Mouse (Mus musculus): Measurements from ENCODE around the gene Neil3.

Neil3 gene

GRCm38 (mm10) chr8:53638495-53639171, at the start of gene Neil3:
Gene Neil3, minus strand, starts transcription at chr8:53639065.
- peak; percentile 83 to 85 for DNase-seq (ENCODE audit: low spot score in 2 of 2)

- DNase-seq (ENCODE audit: low spot score in 2 of 2): no peak
Observed at GRCm38 (mm10) chr8:53680846-53681245, 42.0 kb upstream of the Neil3 start.

GRCm38 (mm10) chr8:53663946-53664345, 25.1 kb upstream of the Neil3 start:
- DNase-seq (ENCODE audit: low spot score in 2 of 2): peak; percentile 13 to 38

DNA sequence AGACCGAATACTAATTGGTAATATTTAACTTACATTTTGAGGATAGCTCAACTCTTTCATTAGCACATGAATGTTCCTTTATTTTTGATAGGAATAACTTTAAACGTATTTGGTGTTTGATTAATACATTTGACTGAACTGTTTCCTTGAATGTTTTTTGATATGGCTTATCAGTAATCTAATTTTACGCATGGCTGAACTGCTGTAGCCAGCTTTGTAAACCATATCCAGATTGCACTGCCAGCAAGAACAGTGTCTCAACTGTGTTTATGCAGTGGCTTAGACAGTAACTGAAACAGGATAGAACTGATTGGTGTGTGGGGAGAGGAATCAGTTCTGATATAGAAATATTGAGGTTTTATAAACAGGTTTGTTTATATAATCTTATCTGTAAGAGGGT, 22.6 kb upstream of the Neil3 start:
- DNase-seq (ENCODE audit: low spot score in 2 of 2): no peak

- DNase-seq (ENCODE audit: low spot score in 2 of 2): no peak
Observed at GRCm38 (mm10) chr8:53630618-53631017, 8.2 kb downstream of the Neil3 start.

DNA sequence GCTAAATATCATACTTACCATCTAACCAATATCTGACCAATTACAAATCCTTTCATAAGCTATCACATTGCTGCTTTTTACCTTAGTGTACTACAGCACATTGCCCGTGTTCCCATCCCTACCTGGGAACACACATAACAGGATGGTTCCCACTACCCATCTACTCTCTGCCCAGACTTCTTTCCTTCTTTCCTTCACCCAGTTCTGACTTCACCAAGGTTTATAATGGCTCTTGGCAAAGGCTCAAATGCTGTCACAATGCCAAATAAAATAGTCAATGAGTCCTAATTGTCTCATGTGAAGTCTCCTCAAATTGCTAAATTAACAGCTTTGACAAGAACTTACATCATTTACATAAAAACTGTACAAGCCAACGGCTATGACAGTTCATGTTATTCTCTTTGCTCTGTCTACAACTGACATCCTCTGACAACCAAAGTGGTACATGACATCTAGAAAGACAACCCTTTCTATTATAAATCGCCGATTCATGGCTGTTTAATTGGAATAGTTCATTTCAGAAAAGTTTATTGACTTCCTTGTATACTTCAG, 9.9 kb downstream of the Neil3 start:
- DNase-seq (ENCODE audit: low spot score in 2 of 2): no peak

DNA sequence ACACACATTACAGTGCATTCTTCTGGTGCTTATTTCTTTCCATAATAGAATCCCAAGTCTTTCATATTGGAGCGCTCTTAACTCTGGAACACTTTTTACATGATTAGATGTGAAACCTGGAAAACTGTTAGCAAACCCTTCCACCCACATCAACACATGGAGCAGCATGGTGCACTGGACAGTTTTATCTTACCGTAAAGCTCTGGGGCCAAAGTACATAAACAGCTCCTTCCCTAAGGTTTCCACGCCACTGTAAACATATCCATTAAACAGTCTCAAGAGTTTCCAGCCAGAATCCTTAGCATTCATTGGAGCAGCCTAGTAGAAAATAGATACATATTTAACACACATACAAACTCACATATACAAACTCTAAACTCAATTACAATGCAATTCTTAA, 15.4 kb downstream of the Neil3 start:
- no peak for DNase-seq (ENCODE audit: low spot score in 2 of 2)

GRCm38 (mm10) chr8:53619196-53619595, 19.7 kb downstream of the Neil3 start:
- no peak for DNase-seq (ENCODE audit: low spot score in 2 of 2)

DNA sequence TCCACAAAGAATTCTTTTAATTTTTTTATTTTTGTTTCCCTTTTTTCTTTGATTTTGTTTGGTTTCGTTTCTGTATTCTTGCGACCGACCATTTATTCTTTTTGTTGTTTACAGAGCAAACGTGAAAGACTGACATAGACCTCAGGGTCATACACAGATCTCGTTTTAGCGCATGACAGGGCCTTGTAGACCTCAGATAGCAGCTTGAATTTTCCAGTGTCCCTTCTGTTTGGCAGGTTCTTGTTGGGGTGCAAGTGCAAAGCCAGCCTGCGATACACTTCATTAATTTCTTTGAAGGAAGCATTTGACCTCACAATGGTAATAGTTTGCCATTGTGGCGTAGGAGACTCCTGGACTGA, 24.6 kb downstream of the Neil3 start:
- no peak for DNase-seq (ENCODE audit: low spot score in 2 of 2)

GRCm38 (mm10) chr8:53613577-53614287, 25.1 kb downstream of the Neil3 start:
- DNase-seq (ENCODE audit: low spot score in 2 of 2): no peak

- DNase-seq (ENCODE audit: low spot score in 2 of 2): no peak
Observed at GRCm38 (mm10) chr8:53612297-53612696, 26.6 kb downstream of the Neil3 start.

DNA sequence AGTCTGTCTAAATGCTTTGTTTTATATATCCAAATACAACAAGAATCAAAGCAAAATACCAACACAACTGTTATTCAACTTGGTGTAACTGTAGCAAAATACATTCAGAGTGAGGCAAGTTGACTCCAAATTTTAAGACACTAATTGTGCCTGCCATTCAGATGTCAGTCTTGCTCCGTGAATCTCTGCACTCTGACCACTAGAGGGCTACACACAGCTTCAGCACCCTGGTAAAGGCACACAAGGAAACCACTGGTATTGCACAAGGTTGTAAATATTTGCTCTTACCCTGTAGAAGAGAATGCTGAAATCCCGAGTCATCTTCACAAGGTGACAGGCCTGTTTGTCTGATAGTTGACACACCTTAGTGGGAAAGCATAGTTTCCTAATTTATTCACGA, 31.8 kb downstream of the Neil3 start:
- DNase-seq (ENCODE audit: low spot score in 2 of 2): no peak

DNA sequence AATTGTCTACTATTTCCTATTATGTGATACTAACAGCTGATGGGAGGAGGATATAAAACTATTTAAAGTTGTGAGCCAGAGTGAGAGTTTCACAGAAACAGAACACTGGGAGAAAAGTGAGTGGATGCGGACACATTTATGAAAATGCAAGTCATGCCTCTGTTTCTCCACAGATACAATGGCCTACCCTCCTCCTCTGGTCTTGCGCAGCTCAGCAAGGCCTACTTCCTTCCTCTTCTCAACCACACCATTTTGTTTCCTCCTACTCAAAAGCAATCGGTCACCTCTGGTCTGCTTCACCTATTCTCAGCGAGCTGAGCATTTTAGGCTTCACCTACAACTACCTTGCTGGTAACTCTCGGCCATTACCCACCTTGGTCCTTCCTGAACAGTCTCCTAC, 34.0 kb downstream of the Neil3 start:
- DNase-seq (ENCODE audit: low spot score in 2 of 2): no peak

DNA sequence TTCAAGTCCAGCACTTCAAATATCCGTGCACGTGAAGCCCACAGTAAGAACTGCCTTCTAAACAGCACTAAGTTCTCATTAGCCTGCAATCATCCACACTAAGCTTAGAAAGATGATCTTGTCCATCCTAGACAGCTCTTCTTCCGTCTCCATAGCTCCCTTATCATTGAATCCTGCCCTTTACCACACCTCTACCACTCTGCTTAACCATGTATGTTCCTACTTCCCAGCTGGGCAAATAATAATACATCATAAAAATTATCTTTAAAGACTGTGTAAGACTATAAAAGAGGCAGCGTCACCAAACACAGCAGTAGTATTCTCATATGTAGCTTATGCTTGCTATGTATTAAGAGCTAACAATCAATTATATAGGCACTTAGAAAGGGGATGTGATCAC, 35.2 kb downstream of the Neil3 start:
- DNase-seq (ENCODE audit: low spot score in 2 of 2): no peak

- DNase-seq (ENCODE audit: low spot score in 2 of 2): no peak
Observed at GRCm38 (mm10) chr8:53600826-53601225, 38.0 kb downstream of the Neil3 start.

DNA sequence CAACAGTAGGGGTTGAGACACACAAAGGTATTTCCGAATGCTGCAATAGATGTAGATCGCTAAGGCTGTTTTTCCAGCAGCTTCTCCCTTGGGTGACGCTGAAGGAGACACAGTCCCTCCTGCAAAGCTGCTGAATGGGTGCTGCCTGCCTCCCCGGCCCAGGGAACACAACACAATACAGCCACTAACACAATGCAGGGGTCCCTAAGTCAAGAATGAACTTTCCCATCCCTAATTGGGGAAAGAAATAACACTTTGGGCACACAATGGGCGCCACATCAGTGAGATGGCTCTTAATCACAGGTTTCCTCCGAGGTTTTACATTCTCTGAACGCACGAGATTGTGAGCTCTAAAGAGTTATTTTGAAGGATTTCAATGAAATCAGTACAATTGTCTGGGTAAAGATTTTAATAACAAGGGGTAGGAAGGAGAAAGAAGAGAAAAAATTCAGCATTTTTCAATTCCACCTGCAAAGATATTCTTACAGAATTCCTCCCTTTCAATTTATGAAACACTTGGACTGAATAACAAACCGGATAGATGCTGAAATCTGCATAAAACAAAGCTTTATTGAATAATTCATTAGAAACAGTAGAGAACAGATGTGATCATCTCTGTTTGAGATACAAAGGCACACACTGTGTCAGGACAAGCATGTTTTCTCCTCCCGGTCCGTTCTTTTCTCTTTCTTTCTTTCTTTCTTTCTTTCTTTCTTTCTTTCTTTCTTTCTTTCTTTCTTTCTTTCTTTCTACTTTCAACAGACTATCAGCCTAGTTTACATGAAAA, 38.6 kb downstream of the Neil3 start:
- DNase-seq (ENCODE audit: low spot score in 2 of 2): no peak

DNA sequence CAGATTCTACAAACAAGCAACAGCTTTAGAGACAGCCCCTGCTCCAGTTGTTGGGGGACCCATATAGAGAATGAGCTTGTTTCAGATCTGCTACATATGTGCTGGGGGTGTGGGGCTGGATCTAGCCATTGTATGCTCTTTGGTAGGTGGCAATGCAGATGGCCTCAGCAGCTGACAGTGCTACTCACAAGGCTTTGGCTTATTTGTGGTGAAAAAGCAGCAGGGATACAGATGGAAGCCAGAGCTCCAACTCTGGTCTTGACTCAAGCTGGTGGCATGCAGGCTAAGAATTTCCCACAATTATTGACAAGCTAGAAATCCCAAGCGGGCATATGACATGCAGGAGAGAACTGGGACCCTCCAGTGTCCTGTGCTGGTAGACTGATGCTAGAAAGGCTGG, 40.8 kb downstream of the Neil3 start:
- no peak for DNase-seq (ENCODE audit: low spot score in 2 of 2)

- DNase-seq (ENCODE audit: low spot score in 2 of 2): no peak
Observed at GRCm38 (mm10) chr8:53591777-53592176, 47.1 kb downstream of the Neil3 start.

GRCm38 (mm10) chr8:53573600-53573999, 65.3 kb downstream of the Neil3 start:
- no peak for DNase-seq (ENCODE audit: low spot score in 2 of 2)

DNA sequence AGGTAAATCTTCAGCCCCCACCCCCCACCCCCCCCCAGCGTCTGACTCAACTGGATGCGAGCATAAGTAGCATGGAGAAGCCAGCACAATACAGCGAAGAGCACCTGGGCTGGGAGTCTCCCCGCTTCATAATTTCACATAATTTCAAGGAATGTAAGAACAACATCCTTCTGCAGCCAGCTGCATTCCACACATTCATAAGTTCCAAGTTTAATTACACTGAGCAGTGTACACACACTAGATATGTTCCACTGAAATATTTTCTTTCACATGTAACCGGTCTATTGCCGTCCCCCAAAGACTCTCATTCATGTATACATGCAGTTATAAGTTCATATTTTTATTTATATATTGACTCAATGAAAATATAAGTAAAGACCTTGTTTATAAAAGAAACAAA, 72.6 kb downstream of the Neil3 start:
- no peak for DNase-seq (ENCODE audit: low spot score in 2 of 2)

- DNase-seq (ENCODE audit: low spot score in 2 of 2): no peak
Observed at GRCm38 (mm10) chr8:53562441-53563040, 76.3 kb downstream of the Neil3 start.

- no peak for DNase-seq (ENCODE audit: low spot score in 2 of 2)
Observed at GRCm38 (mm10) chr8:53539585-53539984, 99.3 kb downstream of the Neil3 start.
